Mouse (Mus musculus): ENCODE results near the gene Tgm6.

Gene Tgm6

DNA sequence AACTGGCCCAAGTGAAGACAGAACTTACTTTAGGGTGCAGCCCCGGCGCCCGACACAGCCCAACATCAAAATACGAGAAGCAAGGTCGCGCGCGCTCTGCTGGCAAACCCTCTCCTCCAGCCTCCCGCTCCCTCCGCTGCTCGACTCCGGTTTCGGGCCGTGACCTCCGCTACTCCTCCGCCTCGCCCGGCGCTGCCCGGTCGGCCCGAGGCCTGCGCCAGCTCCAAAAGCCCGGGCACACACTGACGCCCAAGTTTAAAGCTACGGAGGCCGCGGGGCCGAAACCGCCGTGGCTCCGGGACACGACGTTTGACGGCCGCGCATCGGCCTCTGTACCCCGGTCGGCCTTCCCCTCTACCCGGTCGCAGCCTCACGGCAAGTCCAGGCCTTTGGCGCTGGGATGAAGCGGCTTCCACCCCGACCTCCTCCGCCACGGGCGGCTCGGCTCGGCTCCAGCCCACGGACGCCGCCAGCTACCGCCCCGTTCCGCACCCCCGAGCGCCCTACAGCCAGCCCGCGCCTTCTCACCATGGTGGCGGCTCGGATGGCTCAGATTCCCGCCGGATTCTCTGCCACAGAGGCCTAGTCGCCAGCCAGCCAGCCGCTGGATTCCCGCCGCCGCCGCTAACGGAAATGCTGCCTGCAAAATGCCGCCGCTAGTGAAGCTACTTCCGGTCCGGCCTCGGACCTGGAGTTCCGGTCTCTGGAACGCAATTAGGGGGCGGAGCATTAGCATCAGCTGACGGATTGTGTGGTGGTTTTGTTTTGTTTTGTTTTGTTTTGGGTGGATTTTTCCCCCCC lies 66.7 kb downstream of the Tgm6 start, which contains the start of gene Snrpb:
TSS of gene Snrpb (minus strand) at position 698 of the 801 bp plus-strand sequence.
- DNase-seq (ENCODE audit: low read depth), result peak; percentile 86

DNA sequence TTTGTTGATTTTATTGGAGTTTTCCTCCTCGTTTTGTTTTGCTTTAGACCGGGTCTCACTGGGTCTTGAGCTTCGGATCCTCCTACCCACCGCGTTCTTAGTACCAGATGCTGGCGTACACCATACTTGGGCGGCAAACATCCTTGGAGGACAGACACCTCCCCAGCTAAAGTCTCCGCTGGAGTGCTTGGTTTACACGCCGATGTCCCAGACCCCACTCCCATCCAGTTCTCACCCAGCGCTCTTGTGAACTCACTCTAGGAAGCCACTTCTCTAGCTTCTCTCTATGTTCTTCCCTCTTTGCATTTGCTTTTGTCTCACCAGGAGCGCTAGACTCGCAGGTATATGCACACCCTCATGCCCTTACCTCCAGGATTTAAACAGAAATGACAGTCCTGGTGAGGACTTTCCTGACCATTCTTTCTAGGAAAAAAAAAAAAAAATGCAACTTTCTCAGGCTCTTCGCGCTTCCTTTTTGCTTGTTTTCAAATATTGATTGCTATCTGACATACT lies 67.3 kb downstream of the Tgm6 start:
- peak; percentile 17 for DNase-seq (ENCODE audit: low read depth)

DNA sequence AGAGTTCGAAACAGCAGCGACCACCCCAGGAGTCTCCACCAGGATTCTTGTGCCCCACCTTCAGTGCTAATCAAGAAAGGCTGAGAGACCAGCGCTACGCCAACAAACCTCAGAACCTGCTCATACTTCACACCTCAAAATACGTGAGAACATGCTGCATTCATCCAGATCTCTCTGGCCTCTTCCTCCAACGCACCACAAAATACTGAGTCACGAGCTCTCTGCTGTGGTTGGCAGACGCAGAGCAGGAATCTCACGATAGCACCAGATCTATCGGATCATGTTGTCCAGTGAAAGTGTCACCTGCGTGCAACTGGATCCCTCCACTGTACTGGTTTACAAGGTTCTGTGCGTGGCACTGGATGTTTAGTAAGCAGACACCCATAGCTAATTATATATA lies 76.2 kb downstream of the Tgm6 start:
- DNase-seq (ENCODE audit: low read depth), result no peak

DNA sequence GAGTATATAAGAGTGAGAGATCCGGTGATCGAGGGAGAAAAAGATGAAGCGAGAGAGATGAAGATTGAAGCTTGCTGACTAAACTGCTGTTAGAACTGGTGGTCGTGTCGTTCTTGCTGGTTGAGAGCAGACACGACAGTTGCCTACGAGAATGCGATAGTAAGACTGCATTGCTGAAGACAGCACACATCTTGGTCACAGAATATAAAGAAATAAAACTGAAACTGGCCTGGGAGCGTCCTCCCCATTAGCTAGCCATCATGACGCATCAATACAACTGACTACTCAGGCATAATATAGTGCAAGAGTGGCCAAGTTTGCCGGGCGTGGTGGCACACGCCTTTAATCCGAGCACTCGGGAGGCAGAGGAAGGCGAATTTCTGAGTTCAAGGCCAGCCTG lies 82.7 kb downstream of the Tgm6 start, which contains the start of gene Tmc2:
TSS of gene Tmc2 (plus strand) at position 301 of the 400 bp plus-strand sequence.
- DNase-seq (ENCODE audit: low read depth), result no peak

DNA sequence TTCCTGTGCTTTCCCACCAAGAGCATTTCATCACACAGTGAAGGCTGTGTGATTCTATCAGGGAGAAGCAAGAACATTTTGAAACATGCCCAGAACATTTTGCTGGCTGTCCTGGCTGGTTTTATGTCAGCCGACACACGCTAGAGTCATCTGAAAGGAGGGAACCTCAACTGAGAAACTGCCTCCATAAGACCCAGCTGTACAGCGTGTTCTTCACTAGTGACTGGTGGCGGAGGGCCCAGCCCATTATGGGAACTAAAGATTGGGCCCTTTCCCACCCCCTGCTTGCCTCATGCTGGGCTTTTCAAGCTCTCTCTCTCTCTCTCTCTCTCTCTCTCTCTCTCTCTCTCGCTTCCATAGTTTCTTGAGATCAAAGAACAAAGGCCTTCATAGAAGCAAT lies 88.7 kb downstream of the Tgm6 start:
- DNase-seq (ENCODE audit: low read depth), result no peak
